Mouse (Mus musculus): ENCODE results near the gene Traf3ip2. TPM values are rescaled to one million over a fixed set of nuclear protein-coding genes. Genes with fewer than 3 reads are reported as not detected.

Gene Traf3ip2
- total RNA-seq, 2 experiments from 2014 or later = 24.0 to 24.8 TPM

- no peak for DNase-seq (ENCODE audit: low spot score in 2 of 2)
Observed at GRCm38 (mm10) chr10:39599601-39600000, 13.1 kb upstream of the Traf3ip2 start.

- DNase-seq (ENCODE audit: low spot score in 2 of 2) = no peak
Observed at GRCm38 (mm10) chr10:39600115-39600514, 12.6 kb upstream of the Traf3ip2 start.

- no peak for DNase-seq (ENCODE audit: low spot score in 2 of 2)
Observed at GRCm38 (mm10) chr10:39601068-39601467, 11.7 kb upstream of the Traf3ip2 start.

GRCm38 (mm10) chr10:39606434-39606833 lies 6.3 kb upstream of the Traf3ip2 start:
- DNase-seq (ENCODE audit: low spot score in 2 of 2) = no peak

- no peak for DNase-seq (ENCODE audit: low spot score in 2 of 2)
Observed at GRCm38 (mm10) chr10:39611234-39611633, 1.5 kb upstream of the Traf3ip2 start.

- no peak for DNase-seq (ENCODE audit: low spot score in 2 of 2)
Observed at GRCm38 (mm10) chr10:39612131-39612530, 603 bp upstream of the Traf3ip2 start.

- peak in 1 of 2 experiments; percentile 45 for DNase-seq (ENCODE audit: low spot score in 2 of 2)
Observed at GRCm38 (mm10) chr10:39612989-39613831, 476 bp downstream of the Traf3ip2 start.

GRCm38 (mm10) chr10:39613973-39614372 lies 1.2 kb downstream of the Traf3ip2 start:
- DNase-seq (ENCODE audit: low spot score in 2 of 2) = no peak

GRCm38 (mm10) chr10:39614676-39615075 lies 1.9 kb downstream of the Traf3ip2 start:
- no peak for DNase-seq (ENCODE audit: low spot score in 2 of 2)

- no peak for DNase-seq (ENCODE audit: low spot score in 2 of 2)
Observed at GRCm38 (mm10) chr10:39615531-39616229, 2.9 kb downstream of the Traf3ip2 start.

- DNase-seq (ENCODE audit: low spot score in 2 of 2) = no peak
Observed at GRCm38 (mm10) chr10:39616230-39616590, 3.5 kb downstream of the Traf3ip2 start.

- DNase-seq (ENCODE audit: low spot score in 2 of 2) = no peak
Observed at GRCm38 (mm10) chr10:39616626-39617025, 3.9 kb downstream of the Traf3ip2 start.

GRCm38 (mm10) chr10:39618431-39618830 lies 5.7 kb downstream of the Traf3ip2 start:
- no peak for DNase-seq (ENCODE audit: low spot score in 2 of 2)

GRCm38 (mm10) chr10:39620626-39621025 lies 7.9 kb downstream of the Traf3ip2 start:
- no peak for DNase-seq (ENCODE audit: low spot score in 2 of 2)

- DNase-seq (ENCODE audit: low spot score in 2 of 2) = no peak
Observed at GRCm38 (mm10) chr10:39623806-39624205, 11.1 kb downstream of the Traf3ip2 start.

- DNase-seq (ENCODE audit: low spot score in 2 of 2) = no peak
Observed at GRCm38 (mm10) chr10:39624837-39625625, 12.3 kb downstream of the Traf3ip2 start.

- no peak for DNase-seq (ENCODE audit: low spot score in 2 of 2)
Observed at GRCm38 (mm10) chr10:39625626-39626260, 13.0 kb downstream of the Traf3ip2 start.

GRCm38 (mm10) chr10:39626376-39626775 lies 13.6 kb downstream of the Traf3ip2 start:
- DNase-seq (ENCODE audit: low spot score in 2 of 2) = no peak

- DNase-seq (ENCODE audit: low spot score in 2 of 2) = no peak
Observed at GRCm38 (mm10) chr10:39628799-39629517, 16.2 kb downstream of the Traf3ip2 start.

GRCm38 (mm10) chr10:39629746-39630552 lies 17.2 kb downstream of the Traf3ip2 start:
- no peak for DNase-seq (ENCODE audit: low spot score in 2 of 2)
